Mouse (Mus musculus) liver, embryonic 13.5 days (tissue): ENCODE results near the gene Rpl13. TPM values are rescaled to one million over a fixed set of nuclear protein-coding genes. Genes with fewer than 3 reads are reported as not detected.

Experiments used
- ATAC-seq: fragments of 200-750 bp; cut with Nextera tagmentation; 2 replicates; pipeline ENCODE4 v1.8.0; 2017; ENCODE audit warnings: low read depth, mild to moderate bottlenecking, moderate number of reproducible peaks, moderate library complexity
- DNase-seq: peaks from one replicate; pipeline ENCODE4 v3.0.0; 2022
- H3K27ac ChIP-seq: fragments of 300-500 bp; sonication (generic); 2 replicates; pipeline ENCODE4 v1.5.1; 2015; ENCODE audit warnings: moderate library complexity, mild to moderate bottlenecking, inconsistent platforms
- H3K27me3 ChIP-seq: fragments of 300-500 bp; sonication (generic); 2 replicates; pipeline ENCODE4 v1.6.1; 2015; ENCODE audit warnings: mild to moderate bottlenecking, inconsistent platforms
- H3K36me3 ChIP-seq: fragments of 300-500 bp; sonication (generic); 2 replicates; pipeline ENCODE4 v1.6.1; 2015; ENCODE audit warnings: mild to moderate bottlenecking, inconsistent platforms
- H3K4me1 ChIP-seq: fragments of 300-500 bp; sonication (generic); replicated peaks from 2 replicates; pipeline ENCODE4 v1.6.1; 2015; ENCODE audit warnings: inconsistent platforms
- H3K4me2 ChIP-seq: fragments of 300-500 bp; sonication (generic); 2 replicates; pipeline ENCODE4 v1.6.1; 2015; ENCODE audit warnings: inconsistent platforms, mild to moderate bottlenecking, moderate library complexity
- H3K4me3 ChIP-seq: fragments of 300-500 bp; sonication (generic); replicated peaks from 2 replicates; pipeline ENCODE4 v1.5.1; 2015; ENCODE audit warnings: mild to moderate bottlenecking, inconsistent platforms
- H3K9ac ChIP-seq: fragments of 300-500 bp; sonication (generic); 2 replicates; pipeline ENCODE4 v1.6.1; 2015; ENCODE audit warnings: mild to moderate bottlenecking, inconsistent platforms
- H3K9me3 ChIP-seq: fragments of 300-500 bp; sonication (generic); replicated peaks from 2 replicates; pipeline ENCODE4 v1.6.1; 2016; ENCODE audit warnings: inconsistent platforms
- WGBS: fragments of 180-500 bp; shearing (Covaris S2); methylation state at CpG from one replicate; pipeline ENCODE4 v1.1.7; 2015; ENCODE audit not compliant: insufficient replicate concordance; 5-methylcytosine and 5-hydroxymethylcytosine counted together
- polyA plus RNA-seq: library from polyadenylated mRNA; unstranded; fragments of >200 nt; fragmentation: Nextera tagmentation; extraction: Ambion mirVana; gene quantifications from 2 replicates; pipeline ENCODE4 v1.2.1, GENCODE M21; 2015

Gene Rpl13
- polyA plus RNA-seq, 1 experiment from 2014 or later, result 1,172 TPM

- ATAC-seq (no peak), DNase-seq (no peak)
- Histone ChIP-seq H3K27me3 (peaks cover 9% of the 10 kb centered on the region), H3K27ac (no peak overlapping the region), H3K9ac (no peak overlapping the region), H3K36me3 (no peaks in the 10 kb centered on the region), H3K4me1 (no peaks in the 10 kb centered on the region), H3K4me2 (no peak overlapping the region), H3K4me3 (no peak overlapping the region), H3K9me3 (peaks cover 4% of the 10 kb centered on the region; the same call in 1 of the 2 replicates)
- WGBS, result 86% methylated on average over 2 of the region's 2 CpGs
Observed at GRCm38 (mm10) chr8:123132953-123133352, 30.8 kb downstream of the Rpl13 start.

GRCm38 (mm10) chr8:123134149-123134713 lies 32.1 kb downstream of the Rpl13 start:
- Histone ChIP-seq H3K4me2 (no peak overlapping the region), H3K4me1 (no peaks in the 10 kb centered on the region), H3K27me3 (peaks cover 9% of the 10 kb centered on the region), H3K36me3 (no peaks in the 10 kb centered on the region), H3K27ac (no peak overlapping the region), H3K9me3 (peaks cover 4% of the 10 kb centered on the region; the same call in 1 of the 2 replicates), H3K4me3 (no peak overlapping the region), H3K9ac (no peak overlapping the region)
- 72% methylated on average over 11 of the region's 11 CpGs for WGBS
- DNase-seq (no peak), ATAC-seq (no peak)

GRCm38 (mm10) chr8:123135406-123135805 lies 33.3 kb downstream of the Rpl13 start:
- no peak overlapping the region for H3K27ac ChIP-seq
- H3K9me3 ChIP-seq, result peaks cover 4% of the 10 kb centered on the region; the same call in 1 of the 2 replicates
- H3K9ac ChIP-seq, result no peak overlapping the region
- 40% methylated on average over 7 of the region's 7 CpGs for WGBS
- ATAC-seq (no peak), DNase-seq (no peak)
- peaks cover 9% of the 10 kb centered on the region for H3K27me3 ChIP-seq
- no peaks in the 10 kb centered on the region for H3K36me3 ChIP-seq
- H3K4me1 ChIP-seq, result peaks cover 6% of the 10 kb centered on the region; the same call in 1 of the 2 replicates
- H3K4me2 ChIP-seq, result no peak overlapping the region
- no peak overlapping the region for H3K4me3 ChIP-seq

GRCm38 (mm10) chr8:123135806-123136205 lies 33.7 kb downstream of the Rpl13 start:
- Histone ChIP-seq H3K4me3 (no peak overlapping the region), H3K4me2 (no peak overlapping the region), H3K9me3 (peaks cover 4% of the 10 kb centered on the region; the same call in 1 of the 2 replicates), H3K4me1 (peaks cover 8% of the 10 kb centered on the region; the same call in 1 of the 2 replicates), H3K27me3 (peaks cover 9% of the 10 kb centered on the region), H3K27ac (no peak overlapping the region), H3K9ac (no peak overlapping the region), H3K36me3 (no peaks in the 10 kb centered on the region)
- no peak for DNase-seq
- no peak for ATAC-seq
- WGBS, result 52% methylated on average over 9 of the region's 9 CpGs

GRCm38 (mm10) chr8:123136287-123136686 lies 34.1 kb downstream of the Rpl13 start:
- WGBS, result 71% methylated on average over 9 of the region's 9 CpGs
- no peak overlapping the region for H3K27ac ChIP-seq
- H3K27me3 ChIP-seq, result peaks cover 7% of the 10 kb centered on the region; the same call in 1 of the 2 replicates
- H3K4me2 ChIP-seq, result no peak overlapping the region
- H3K4me3 ChIP-seq, result no peak overlapping the region
- H3K9ac ChIP-seq, result no peak overlapping the region
- peaks cover 4% of the 10 kb centered on the region; the same call in 1 of the 2 replicates for H3K9me3 ChIP-seq
- H3K36me3 ChIP-seq, result no peaks in the 10 kb centered on the region
- DNase-seq (no peak), ATAC-seq (no peak)
- peaks cover 8% of the 10 kb centered on the region; the same call in 1 of the 2 replicates for H3K4me1 ChIP-seq

- DNase-seq (no peak), ATAC-seq (no peak)
- WGBS, result 15% methylated on average over 2 of the region's 2 CpGs
- no peaks in the 10 kb centered on the region for H3K36me3 ChIP-seq
- peaks cover 7% of the 10 kb centered on the region; the same call in 1 of the 2 replicates for H3K27me3 ChIP-seq
- H3K9ac ChIP-seq, result no peak overlapping the region
- no peak overlapping the region for H3K4me3 ChIP-seq
- H3K27ac ChIP-seq, result no peak overlapping the region
- peaks cover 8% of the 10 kb centered on the region; the same call in 1 of the 2 replicates for H3K4me1 ChIP-seq
- H3K4me2 ChIP-seq, result no peak overlapping the region
- H3K9me3 ChIP-seq, result peaks cover 4% of the 10 kb centered on the region; the same call in 1 of the 2 replicates
Observed at GRCm38 (mm10) chr8:123137645-123138077, 35.5 kb downstream of the Rpl13 start.

GRCm38 (mm10) chr8:123138741-123139140 lies 36.6 kb downstream of the Rpl13 start:
- Histone ChIP-seq H3K27ac (no peak overlapping the region), H3K4me1 (peaks cover 8% of the 10 kb centered on the region; the same call in 1 of the 2 replicates), H3K4me2 (no peak overlapping the region), H3K9ac (no peak overlapping the region), H3K27me3 (peaks cover 7% of the 10 kb centered on the region; the same call in 1 of the 2 replicates), H3K4me3 (no peak overlapping the region), H3K9me3 (no peaks in the 10 kb centered on the region), H3K36me3 (no peaks in the 10 kb centered on the region)
- 62% methylated on average over 4 of the region's 4 CpGs for WGBS
- DNase-seq (no peak), ATAC-seq (no peak)

- Histone ChIP-seq H3K4me3 (no peak overlapping the region), H3K27me3 (no peaks in the 10 kb centered on the region), H3K9ac (no peak overlapping the region), H3K9me3 (no peaks in the 10 kb centered on the region), H3K4me1 (peaks cover 8% of the 10 kb centered on the region; the same call in 1 of the 2 replicates), H3K36me3 (no peaks in the 10 kb centered on the region), H3K27ac (no peak overlapping the region), H3K4me2 (no peak overlapping the region)
- no peak for ATAC-seq
- DNase-seq, result no peak
- WGBS, result 77% methylated on average over 14 of the region's 14 CpGs
Observed at GRCm38 (mm10) chr8:123141741-123142462, 39.8 kb downstream of the Rpl13 start.

- 45% methylated on average over 6 of the region's 6 CpGs for WGBS
- ATAC-seq (no peak), DNase-seq (no peak)
- H3K36me3 ChIP-seq, result no peaks in the 10 kb centered on the region
- no peak overlapping the region for H3K9ac ChIP-seq
- peaks cover 3% of the 10 kb centered on the region; the same call in 1 of the 2 replicates for H3K4me1 ChIP-seq
- no peak overlapping the region for H3K27ac ChIP-seq
- no peaks in the 10 kb centered on the region for H3K9me3 ChIP-seq
- H3K27me3 ChIP-seq, result peaks cover 17% of the 10 kb centered on the region; the same call in 1 of the 2 replicates
- H3K4me2 ChIP-seq, result no peak overlapping the region
- H3K4me3 ChIP-seq, result no peak overlapping the region
Observed at GRCm38 (mm10) chr8:123145279-123145678, 43.1 kb downstream of the Rpl13 start.

- Histone ChIP-seq H3K9ac (no peak overlapping the region), H3K27me3 (peaks cover 17% of the 10 kb centered on the region; the same call in 1 of the 2 replicates), H3K4me3 (no peak overlapping the region), H3K4me1 (no peaks in the 10 kb centered on the region), H3K4me2 (no peak overlapping the region), H3K36me3 (no peaks in the 10 kb centered on the region), H3K27ac (no peak overlapping the region), H3K9me3 (no peaks in the 10 kb centered on the region)
- DNase-seq, result no peak
- ATAC-seq, result no peak
- WGBS, result 74% methylated on average over 7 of the region's 7 CpGs
Observed at GRCm38 (mm10) chr8:123146390-123146789, 44.2 kb downstream of the Rpl13 start.

GRCm38 (mm10) chr8:123150737-123151171 lies 48.6 kb downstream of the Rpl13 start:
- WGBS, result 43% methylated on average over 9 of the region's 9 CpGs
- no peaks in the 10 kb centered on the region for H3K36me3 ChIP-seq
- H3K27me3 ChIP-seq, result peaks cover 24% of the 10 kb centered on the region; the same call in 1 of the 2 replicates
- H3K4me3 ChIP-seq, result no peak overlapping the region
- no peak for DNase-seq
- no peak for ATAC-seq
- no peaks in the 10 kb centered on the region for H3K9me3 ChIP-seq
- peaks cover 12% of the 10 kb centered on the region for H3K4me1 ChIP-seq
- H3K4me2 ChIP-seq, result no peak overlapping the region
- H3K9ac ChIP-seq, result no peak overlapping the region
- H3K27ac ChIP-seq, result no peak overlapping the region
